Mouse (Mus musculus) neutrophil, adult 83 days (primary cell): ENCODE results near the gene Optc. TPM values are rescaled to one million over a fixed set of nuclear protein-coding genes. Genes with fewer than 3 reads are reported as not detected.

Experiments
- total RNA-seq, 2 experiments: library from RNA; stranded (reverse); gene quantifications; one replicate each; pipeline ENCODE4 v1.2.4; 2023

Optc gene
- not detected for total RNA-seq

DNA sequence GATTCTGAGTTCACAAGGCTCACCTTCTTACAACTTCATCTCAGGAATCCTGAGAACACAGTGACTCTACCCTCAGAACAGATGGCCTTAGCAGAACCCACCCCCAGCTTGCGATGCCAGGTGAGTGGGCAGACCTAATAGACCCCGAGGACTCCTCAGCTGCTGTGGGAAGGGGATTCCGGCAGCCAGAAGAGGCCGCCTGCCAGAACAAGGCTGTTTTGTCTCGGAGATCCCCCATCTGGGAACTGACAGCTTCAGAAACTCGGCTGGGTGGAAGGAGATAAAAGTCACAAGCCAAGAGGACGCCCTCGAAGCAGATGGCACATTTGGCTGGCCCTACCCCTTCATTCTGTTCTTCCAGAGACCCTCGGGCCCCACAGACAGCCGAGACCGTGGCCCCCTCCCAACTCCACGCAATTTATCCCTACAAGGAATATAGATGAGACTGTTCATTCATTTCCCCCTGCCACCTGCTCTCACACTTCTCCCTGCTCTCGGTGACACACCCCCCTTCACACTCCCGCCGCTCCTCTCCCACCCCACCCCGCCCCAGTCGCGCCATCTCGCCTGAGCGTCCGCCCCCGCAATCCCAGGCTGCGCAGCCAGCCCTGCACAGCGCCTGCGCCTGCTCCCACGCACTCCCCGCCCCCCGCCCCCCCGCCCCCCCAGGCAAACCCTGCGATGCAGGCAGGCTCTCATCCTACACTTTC, at the start of gene Optc:
Gene Optc (minus strand): TSS at position 51 of the 710 bp plus-strand sequence.

DNA sequence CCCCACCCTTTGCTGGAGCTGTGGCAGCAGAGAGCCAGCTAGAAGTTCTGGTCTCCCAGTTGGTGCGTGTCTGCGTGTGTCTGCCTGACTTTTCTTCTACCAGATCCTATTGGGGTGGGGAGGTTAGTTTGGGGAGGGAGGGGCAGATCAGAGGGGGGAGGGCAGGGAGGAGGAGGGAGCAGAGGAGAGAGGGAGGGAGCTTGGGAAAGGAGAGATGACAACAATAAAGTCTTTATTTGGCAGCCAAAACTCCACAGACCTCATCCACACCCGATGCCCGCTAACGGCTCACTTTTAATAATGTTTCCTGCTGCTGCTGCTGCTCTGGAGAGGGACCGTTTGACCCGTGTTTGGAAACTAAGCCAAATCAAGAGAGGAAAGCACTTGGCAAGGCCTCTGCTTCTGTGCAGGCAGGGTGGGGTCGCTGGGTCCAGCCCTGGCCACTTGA, 13.5 kb upstream of the Optc start, which contains the start of gene Prelp:
Gene Prelp (minus strand): TSS at position 111 of the 448 bp plus-strand sequence.

Other genes starting within 250 kb of the Optc start
- 10 to 100 TPM; 12.6 to 13.8 TPM for gene Zbed6, start 247.1 kb downstream of the Optc start, total RNA-seq
- 10 to 100 TPM; 17.2 to 23.2 TPM for gene Gm38394, start 246.7 kb downstream of the Optc start, total RNA-seq
- gene Lax1, start 217.9 kb downstream of the Optc start, total RNA-seq = under 1 TPM; 0.90 to 0.99 TPM
- 10 to 100 TPM; 19.9 to 21.1 TPM for gene Atp2b4, start 107.0 kb downstream of the Optc start, total RNA-seq
- not detected for gene Prelp, start 13.4 kb upstream of the Optc start, total RNA-seq
- gene Fmod, start 129.3 kb upstream of the Optc start, total RNA-seq = under 1 TPM in 1 of 2 experiments, not detected in 1; 0.18 TPM
- 100 to 1,000 TPM; 778 to 949 TPM for gene Btg2, start 171.1 kb upstream of the Optc start, total RNA-seq
- 10 to 100 TPM; 33.5 to 35.1 TPM for gene Chit1, start 203.2 kb upstream of the Optc start, total RNA-seq